Mouse (Mus musculus): Measurements from ENCODE around the gene Cd244a. TPM values are rescaled to one million over a fixed set of nuclear protein-coding genes. Genes with fewer than 3 reads are reported as not detected.

Gene Cd244a
- polyA plus RNA-seq, 1 experiment from 2014 or later = not detected

DNA sequence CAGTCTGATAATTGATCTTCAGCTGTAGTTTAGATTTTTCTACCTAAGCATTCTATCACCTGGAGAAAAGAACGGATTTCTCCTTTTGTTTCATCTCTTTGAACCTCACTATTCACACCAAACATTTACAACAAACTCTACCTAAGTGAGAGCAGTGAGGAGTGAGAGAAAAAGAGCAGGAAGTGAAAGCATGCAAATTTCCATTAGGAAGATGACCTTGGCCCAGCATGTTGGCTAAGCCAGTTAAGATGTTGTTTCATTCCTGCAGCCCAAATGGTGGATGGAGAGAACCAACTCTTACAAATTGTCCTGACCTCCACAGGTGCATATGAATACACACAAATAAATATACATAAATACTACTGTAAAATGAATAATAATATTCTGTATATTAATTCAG, 18.3 kb upstream of the Cd244a start:
- 84% methylated on average over 1 of the region's 1 CpGs for WGBS
- ATAC-seq (replicated peaks; ENCODE audit: low FRiP score) (no peak), DNase-seq (ENCODE audit: low spot score) (no peak)
- Histone ChIP-seq H3K27ac (ENCODE audit: low read depth, low read length) (no peak overlapping the region), H3K9me3 (ENCODE audit: control insufficient read depth, low read length) (no peaks in the 10 kb centered on the region), H3K4me2 (ENCODE audit: low read depth, low read length, severe bottlenecking) (no peak overlapping the region), H3K4me1 (replicated peaks; ENCODE audit: control insufficient read depth, insufficient read depth, low read length) (no peaks in the 10 kb centered on the region), H3K4me3 (ENCODE audit: low read depth, low read length) (no peak overlapping the region), H3K27me3 (ENCODE audit: control insufficient read depth, insufficient read depth, low read length) (no peaks in the 10 kb centered on the region), H3K36me3 (ENCODE audit: control insufficient read depth, insufficient read depth, low read length) (no peaks in the 10 kb centered on the region), H3K9ac (ENCODE audit: low read length) (no peak overlapping the region)

DNA sequence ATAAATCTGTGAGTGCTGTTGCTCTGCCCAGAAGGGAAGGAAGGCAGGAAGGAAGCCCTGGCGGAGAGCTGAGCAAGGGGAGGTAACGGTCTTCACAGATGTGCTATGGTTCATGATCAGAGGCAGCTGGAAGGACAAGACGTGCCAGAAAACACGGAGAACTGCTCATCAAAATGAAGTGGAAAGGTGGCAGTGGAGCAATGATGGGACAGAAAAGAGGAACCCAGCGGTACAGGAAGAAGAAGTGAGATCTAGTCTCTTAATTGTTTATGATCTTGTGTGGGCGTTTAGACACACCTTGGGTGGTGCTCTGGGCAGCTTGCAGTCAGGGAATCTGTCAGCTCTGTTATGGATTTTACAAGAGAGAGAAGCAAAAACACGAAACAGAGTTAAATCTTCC, 7.7 kb upstream of the Cd244a start:
- WGBS = 86% methylated on average over 7 of the region's 7 CpGs
- no peak for DNase-seq (ENCODE audit: low spot score)
- H3K4me1 ChIP-seq (replicated peaks; ENCODE audit: control insufficient read depth, insufficient read depth, low read length) = no peaks in the 10 kb centered on the region
- H3K9ac ChIP-seq (ENCODE audit: low read length) = no peak overlapping the region
- no peak overlapping the region for H3K4me2 ChIP-seq (ENCODE audit: low read depth, low read length, severe bottlenecking)
- ATAC-seq (replicated peaks; ENCODE audit: low FRiP score) = no peak
- H3K27me3 ChIP-seq (ENCODE audit: control insufficient read depth, insufficient read depth, low read length) = no peaks in the 10 kb centered on the region
- H3K9me3 ChIP-seq (ENCODE audit: control insufficient read depth, low read length) = no peaks in the 10 kb centered on the region
- no peak overlapping the region for H3K4me3 ChIP-seq (ENCODE audit: low read depth, low read length)
- no peaks in the 10 kb centered on the region for H3K36me3 ChIP-seq (ENCODE audit: control insufficient read depth, insufficient read depth, low read length)
- no peak overlapping the region for H3K27ac ChIP-seq (ENCODE audit: low read depth, low read length)

DNA sequence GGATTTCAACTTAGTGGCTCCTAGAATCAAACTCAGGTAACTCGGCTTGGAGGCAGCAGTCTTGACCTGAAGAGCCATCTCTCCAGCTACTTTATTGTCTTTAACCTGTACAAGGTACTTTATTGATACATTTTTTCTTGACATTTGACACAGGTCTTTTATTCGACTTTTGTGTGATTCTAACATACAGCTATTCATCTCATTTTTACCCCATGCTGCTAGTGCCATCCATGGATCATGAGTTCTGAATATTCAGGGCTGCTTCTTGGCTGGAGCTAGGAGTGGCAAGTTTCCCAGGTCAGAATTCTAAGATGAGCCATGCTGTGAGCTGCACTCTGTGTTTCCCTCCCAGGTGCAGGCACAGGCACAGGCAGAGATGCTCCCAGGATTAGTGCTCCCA, 6.8 kb upstream of the Cd244a start:
- H3K4me3 ChIP-seq (ENCODE audit: low read depth, low read length) = no peak overlapping the region
- H3K4me1 ChIP-seq (replicated peaks; ENCODE audit: control insufficient read depth, insufficient read depth, low read length) = no peaks in the 10 kb centered on the region
- no peak overlapping the region for H3K27ac ChIP-seq (ENCODE audit: low read depth, low read length)
- no peak overlapping the region for H3K9ac ChIP-seq (ENCODE audit: low read length)
- no peaks in the 10 kb centered on the region for H3K27me3 ChIP-seq (ENCODE audit: control insufficient read depth, insufficient read depth, low read length)
- no peaks in the 10 kb centered on the region for H3K36me3 ChIP-seq (ENCODE audit: control insufficient read depth, insufficient read depth, low read length)
- WGBS = 76% methylated on average over 2 of the region's 2 CpGs
- DNase-seq (ENCODE audit: low spot score) (no peak), ATAC-seq (replicated peaks; ENCODE audit: low FRiP score) (no peak)
- no peaks in the 10 kb centered on the region for H3K9me3 ChIP-seq (ENCODE audit: control insufficient read depth, low read length)
- H3K4me2 ChIP-seq (ENCODE audit: low read depth, low read length, severe bottlenecking) = no peak overlapping the region

DNA sequence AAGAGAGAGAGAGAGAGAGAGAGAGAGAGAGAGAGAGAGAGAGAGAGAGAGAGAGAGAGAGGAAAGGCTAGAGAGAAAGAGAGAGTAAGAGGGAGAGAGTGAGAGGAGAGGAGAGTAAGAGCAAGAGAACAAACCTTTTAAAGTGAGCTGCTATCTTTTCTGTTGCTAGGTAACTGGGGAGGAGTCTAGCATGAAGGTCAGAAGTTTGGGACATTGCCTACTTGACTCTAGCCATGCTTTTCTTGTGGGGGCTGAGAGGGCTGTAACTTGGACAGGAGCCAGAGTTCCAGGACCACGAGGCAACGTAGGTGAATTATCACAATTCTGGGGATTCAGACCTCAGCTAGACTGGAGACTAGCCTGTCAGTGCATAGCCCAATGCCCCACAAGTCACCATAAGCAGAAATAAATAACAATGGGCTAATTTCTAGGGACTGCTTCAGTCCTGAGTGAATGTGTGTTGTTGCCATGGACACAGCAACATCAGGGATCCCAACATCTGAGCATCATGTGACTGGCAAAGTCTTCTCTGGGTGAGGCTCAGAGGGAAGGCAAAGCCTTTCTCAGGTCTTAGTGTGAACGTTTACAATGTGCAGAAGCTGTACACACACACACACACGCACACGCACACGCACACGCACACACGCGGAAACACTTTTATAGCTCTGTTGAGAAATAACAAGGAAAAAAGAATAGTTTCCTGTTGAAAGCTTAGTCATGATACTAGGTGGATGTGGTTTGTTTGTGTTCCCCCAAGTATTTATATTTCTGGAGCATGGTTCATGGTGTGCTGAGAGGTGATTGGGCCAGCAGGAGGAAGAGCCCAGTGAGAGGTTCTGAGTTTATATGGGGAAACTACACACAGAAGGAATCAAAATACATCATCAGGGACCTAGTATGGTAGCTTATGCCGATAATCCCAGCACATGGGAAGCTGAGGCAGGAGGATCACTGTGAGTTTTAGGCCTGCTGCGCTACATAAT, 5.3 kb upstream of the Cd244a start:
- ATAC-seq (replicated peaks; ENCODE audit: low FRiP score) = no peak
- Histone ChIP-seq H3K27me3 (ENCODE audit: control insufficient read depth, insufficient read depth, low read length) (no peaks in the 10 kb centered on the region), H3K9ac (ENCODE audit: low read length) (no peak overlapping the region), H3K4me3 (ENCODE audit: low read depth, low read length) (no peak overlapping the region), H3K4me1 (replicated peaks; ENCODE audit: control insufficient read depth, insufficient read depth, low read length) (no peaks in the 10 kb centered on the region), H3K4me2 (ENCODE audit: low read depth, low read length, severe bottlenecking) (no peak overlapping the region), H3K27ac (ENCODE audit: low read depth, low read length) (no peak overlapping the region), H3K36me3 (ENCODE audit: control insufficient read depth, insufficient read depth, low read length) (no peaks in the 10 kb centered on the region), H3K9me3 (ENCODE audit: control insufficient read depth, low read length) (no peaks in the 10 kb centered on the region)
- 90% methylated on average over 11 of the region's 11 CpGs for WGBS
- no peak for DNase-seq (ENCODE audit: low spot score)

DNA sequence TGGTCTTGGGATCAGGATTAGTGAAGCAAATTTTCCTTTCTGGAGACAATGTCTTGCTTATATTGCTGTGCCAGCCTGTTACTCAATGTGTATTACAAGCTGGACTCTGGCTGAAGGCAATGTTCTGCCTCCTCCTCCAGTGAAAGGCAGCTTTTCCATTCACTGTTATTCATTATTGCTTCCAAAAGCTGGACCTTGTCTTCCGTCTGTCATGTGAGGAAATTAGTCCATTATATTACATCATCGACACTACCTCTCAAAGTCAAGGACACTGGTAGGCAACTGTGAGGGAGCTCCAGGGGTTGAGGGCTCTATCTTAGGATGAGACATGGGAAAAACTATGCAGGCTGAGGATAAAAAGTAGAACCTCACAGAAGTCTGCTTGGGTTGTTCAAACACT, 2.6 kb upstream of the Cd244a start:
- DNase-seq (ENCODE audit: low spot score) = no peak
- Histone ChIP-seq H3K4me2 (ENCODE audit: low read depth, low read length, severe bottlenecking) (no peak overlapping the region), H3K27me3 (ENCODE audit: control insufficient read depth, insufficient read depth, low read length) (no peaks in the 10 kb centered on the region), H3K9me3 (ENCODE audit: control insufficient read depth, low read length) (no peaks in the 10 kb centered on the region), H3K9ac (ENCODE audit: low read length) (no peak overlapping the region), H3K4me1 (replicated peaks; ENCODE audit: control insufficient read depth, insufficient read depth, low read length) (no peaks in the 10 kb centered on the region), H3K4me3 (ENCODE audit: low read depth, low read length) (no peak overlapping the region), H3K36me3 (ENCODE audit: control insufficient read depth, insufficient read depth, low read length) (no peaks in the 10 kb centered on the region), H3K27ac (ENCODE audit: low read depth, low read length) (no peak overlapping the region)
- 81% methylated on average over 2 of the region's 2 CpGs for WGBS
- ATAC-seq (replicated peaks; ENCODE audit: low FRiP score) = no peak

DNA sequence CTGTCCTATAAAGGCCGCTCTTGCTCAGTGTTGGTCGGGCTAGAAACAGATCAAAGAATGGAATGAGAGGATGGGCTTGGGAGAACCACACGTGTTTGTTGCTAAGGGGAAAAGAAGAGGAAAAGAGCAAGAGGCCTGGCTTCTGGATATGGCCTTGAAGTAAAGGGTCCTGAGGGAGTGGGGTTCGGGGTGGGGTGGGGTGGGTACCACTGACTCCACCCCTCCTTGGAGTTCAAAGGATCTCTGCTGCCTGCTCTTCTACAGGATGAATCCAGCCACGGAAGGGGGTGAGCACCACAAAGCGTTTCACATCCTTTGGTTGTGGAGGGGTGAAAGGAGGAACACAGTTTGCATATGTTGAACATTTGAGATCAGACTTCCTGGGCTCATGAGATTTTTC, 586 bp upstream of the Cd244a start:
- no peaks in the 10 kb centered on the region for H3K9me3 ChIP-seq (ENCODE audit: control insufficient read depth, low read length)
- H3K9ac ChIP-seq (ENCODE audit: low read length) = no peak overlapping the region
- DNase-seq (ENCODE audit: low spot score) (no peak), ATAC-seq (replicated peaks; ENCODE audit: low FRiP score) (no peak)
- H3K4me1 ChIP-seq (replicated peaks; ENCODE audit: control insufficient read depth, insufficient read depth, low read length) = no peaks in the 10 kb centered on the region
- no peak overlapping the region for H3K4me3 ChIP-seq (ENCODE audit: low read depth, low read length)
- H3K27me3 ChIP-seq (ENCODE audit: control insufficient read depth, insufficient read depth, low read length) = no peaks in the 10 kb centered on the region
- no peaks in the 10 kb centered on the region for H3K36me3 ChIP-seq (ENCODE audit: control insufficient read depth, insufficient read depth, low read length)
- WGBS = 83% methylated on average over 6 of the region's 6 CpGs
- no peak overlapping the region for H3K4me2 ChIP-seq (ENCODE audit: low read depth, low read length, severe bottlenecking)
- no peak overlapping the region for H3K27ac ChIP-seq (ENCODE audit: low read depth, low read length)

DNA sequence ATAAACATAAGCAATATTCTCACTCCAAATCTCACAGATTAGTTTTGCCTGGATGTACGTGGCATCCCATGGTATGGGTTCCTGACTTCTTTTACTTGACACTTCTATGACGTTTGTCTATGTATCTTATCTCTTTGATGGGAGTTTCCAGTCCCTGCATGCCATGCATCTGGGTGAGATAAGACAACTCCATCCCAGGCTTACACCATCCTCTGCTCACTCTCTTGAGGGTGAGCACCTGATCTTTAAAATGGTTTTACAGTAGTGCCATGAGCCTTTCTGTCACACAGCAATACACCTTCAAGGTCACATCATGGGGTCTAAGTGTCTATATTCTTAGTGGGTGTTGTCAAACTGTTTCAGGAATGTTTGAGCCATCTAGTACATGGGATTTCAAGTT, 1.3 kb downstream of the Cd244a start:
- WGBS = 71% methylated on average over 2 of the region's 2 CpGs
- Histone ChIP-seq H3K4me1 (replicated peaks; ENCODE audit: control insufficient read depth, insufficient read depth, low read length) (no peaks in the 10 kb centered on the region), H3K4me3 (ENCODE audit: low read depth, low read length) (no peak overlapping the region), H3K27ac (ENCODE audit: low read depth, low read length) (no peak overlapping the region), H3K4me2 (ENCODE audit: low read depth, low read length, severe bottlenecking) (no peak overlapping the region), H3K9ac (ENCODE audit: low read length) (no peak overlapping the region), H3K36me3 (ENCODE audit: control insufficient read depth, insufficient read depth, low read length) (no peaks in the 10 kb centered on the region), H3K27me3 (ENCODE audit: control insufficient read depth, insufficient read depth, low read length) (no peaks in the 10 kb centered on the region), H3K9me3 (ENCODE audit: control insufficient read depth, low read length) (no peaks in the 10 kb centered on the region)
- no peak for ATAC-seq (replicated peaks; ENCODE audit: low FRiP score)
- no peak for DNase-seq (ENCODE audit: low spot score)

DNA sequence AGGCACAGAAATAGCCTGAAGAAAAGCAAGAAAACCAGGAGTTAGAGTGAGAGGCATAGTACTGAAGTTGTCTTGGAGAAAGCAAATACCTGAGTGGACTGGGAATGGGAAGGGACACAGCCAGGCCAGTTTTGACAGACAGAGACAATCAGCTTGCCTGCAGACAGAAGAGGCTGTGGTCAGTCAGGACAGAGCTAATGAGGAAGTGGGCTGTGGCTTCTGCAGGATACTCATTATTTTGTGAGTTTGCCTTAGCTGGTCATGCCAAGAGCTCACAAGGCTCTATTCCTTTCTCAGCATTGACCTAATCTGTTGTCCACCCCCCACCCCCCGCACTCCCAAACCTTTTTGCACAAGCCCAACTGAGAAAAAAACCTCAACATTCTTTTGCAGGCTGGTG, 2.2 kb downstream of the Cd244a start:
- H3K4me1 ChIP-seq (replicated peaks; ENCODE audit: control insufficient read depth, insufficient read depth, low read length) = no peaks in the 10 kb centered on the region
- no peaks in the 10 kb centered on the region for H3K27me3 ChIP-seq (ENCODE audit: control insufficient read depth, insufficient read depth, low read length)
- H3K36me3 ChIP-seq (ENCODE audit: control insufficient read depth, insufficient read depth, low read length) = no peaks in the 10 kb centered on the region
- H3K9ac ChIP-seq (ENCODE audit: low read length) = no peak overlapping the region
- H3K27ac ChIP-seq (ENCODE audit: low read depth, low read length) = no peak overlapping the region
- ATAC-seq (replicated peaks; ENCODE audit: low FRiP score) (no peak), DNase-seq (ENCODE audit: low spot score) (no peak)
- H3K4me2 ChIP-seq (ENCODE audit: low read depth, low read length, severe bottlenecking) = no peak overlapping the region
- H3K9me3 ChIP-seq (ENCODE audit: control insufficient read depth, low read length) = no peaks in the 10 kb centered on the region
- H3K4me3 ChIP-seq (ENCODE audit: low read depth, low read length) = no peak overlapping the region
- WGBS = 67% methylated on average over 1 of the region's 1 CpGs

DNA sequence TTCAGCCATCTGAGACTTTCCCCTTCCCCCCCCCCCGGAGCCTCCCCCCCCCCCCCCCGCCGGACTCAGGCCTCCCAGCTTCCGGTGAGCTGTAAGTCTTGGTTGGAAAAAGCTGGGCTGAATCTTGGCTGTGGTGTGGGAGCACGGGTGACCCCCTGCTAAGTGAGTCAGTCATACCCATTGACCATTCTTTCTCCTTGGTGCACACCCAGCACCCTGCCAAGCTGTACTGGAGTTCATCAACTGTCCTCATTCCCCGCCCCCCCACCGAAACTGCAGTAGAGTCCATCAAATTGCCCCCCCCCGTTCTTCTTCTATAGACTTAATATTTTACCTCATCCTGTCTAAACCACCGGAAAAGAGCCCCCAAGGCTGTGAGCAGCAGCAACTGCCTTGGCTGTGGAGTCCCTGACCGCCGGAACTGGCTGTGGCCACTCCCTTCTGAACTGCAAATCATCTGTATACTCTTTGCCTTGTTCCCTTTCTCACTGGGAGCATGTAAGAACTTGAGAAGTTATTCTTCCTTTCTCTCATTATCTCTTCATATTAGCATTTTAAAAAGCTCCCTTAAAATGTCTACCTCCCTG, 2.7 kb downstream of the Cd244a start:
- H3K9ac ChIP-seq (ENCODE audit: low read length) = no peak overlapping the region
- no peaks in the 10 kb centered on the region for H3K27me3 ChIP-seq (ENCODE audit: control insufficient read depth, insufficient read depth, low read length)
- no peak overlapping the region for H3K4me3 ChIP-seq (ENCODE audit: low read depth, low read length)
- ATAC-seq (replicated peaks; ENCODE audit: low FRiP score) (no peak), DNase-seq (ENCODE audit: low spot score) (no peak)
- 73% methylated on average over 6 of the region's 11 CpGs for WGBS
- H3K36me3 ChIP-seq (ENCODE audit: control insufficient read depth, insufficient read depth, low read length) = no peaks in the 10 kb centered on the region
- no peak overlapping the region for H3K27ac ChIP-seq (ENCODE audit: low read depth, low read length)
- H3K9me3 ChIP-seq (ENCODE audit: control insufficient read depth, low read length) = no peaks in the 10 kb centered on the region
- H3K4me1 ChIP-seq (replicated peaks; ENCODE audit: control insufficient read depth, insufficient read depth, low read length) = no peaks in the 10 kb centered on the region
- H3K4me2 ChIP-seq (ENCODE audit: low read depth, low read length, severe bottlenecking) = no peak overlapping the region

Data from forebrain, embryonic 11.5 days (tissue).